Mouse (Mus musculus) urinary bladder, postnatal 0 days (tissue): ENCODE data around the gene Ppp2r1a. TPM values are rescaled to one million over a fixed set of nuclear protein-coding genes. Genes with fewer than 3 reads are reported as not detected.

Source experiments
- polyA plus RNA-seq: library from polyadenylated mRNA; unstranded; fragments of >200 nt; fragmentation: Nextera tagmentation; extraction: Ambion mirVana; gene quantifications from 2 replicates; pipeline ENCODE4 v1.2.1, GENCODE M21; 2015

The Ppp2r1a gene
- polyA plus RNA-seq = 227 and 248 TPM in 2 replicates

DNA sequence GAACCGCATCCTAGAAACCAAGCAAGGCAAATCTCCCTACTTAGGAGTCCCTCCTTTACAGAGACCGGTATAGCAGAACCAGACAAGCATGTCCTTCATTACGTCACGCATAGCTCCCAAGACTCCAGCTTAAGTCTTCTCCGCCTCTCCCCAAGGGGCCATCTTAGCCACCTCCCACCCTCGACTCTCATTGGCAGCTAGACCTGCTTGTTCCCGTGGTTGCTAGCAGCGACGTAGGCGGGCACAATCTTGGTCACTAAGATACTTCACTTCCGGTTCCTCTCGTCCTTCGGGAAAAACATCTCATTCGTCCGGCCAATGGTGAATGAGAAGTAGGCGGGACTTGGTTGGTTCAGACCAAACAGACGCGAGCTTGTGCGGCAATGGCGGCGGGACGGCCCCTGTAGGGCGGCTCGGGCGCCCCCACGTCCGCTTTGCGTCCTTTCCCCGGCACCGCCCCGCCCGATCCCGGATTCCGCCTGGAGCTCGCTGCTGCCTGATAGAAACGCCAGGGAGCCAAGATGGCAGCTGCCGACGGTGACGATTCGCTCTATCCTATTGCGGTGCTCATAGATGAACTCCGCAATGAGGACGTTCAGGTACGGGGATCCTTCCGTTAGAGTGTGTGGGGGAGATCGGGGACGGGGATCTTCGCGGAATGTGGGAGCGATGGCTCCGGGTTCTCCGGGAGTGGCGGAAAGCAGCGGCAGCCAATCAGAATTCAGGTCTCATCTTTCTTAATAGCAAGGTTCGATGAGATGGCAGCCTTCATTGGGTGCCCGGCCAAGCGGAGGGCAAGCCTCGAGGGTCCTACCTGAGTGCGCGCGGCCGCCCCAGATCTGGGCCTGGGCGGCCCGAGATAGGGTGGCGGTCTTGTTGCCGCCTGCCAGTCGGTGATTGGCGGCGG is at the start of gene Ppp2r1a:
Gene Ppp2r1a (plus strand): TSS at position 327 of the 907 bp plus-strand sequence.

DNA sequence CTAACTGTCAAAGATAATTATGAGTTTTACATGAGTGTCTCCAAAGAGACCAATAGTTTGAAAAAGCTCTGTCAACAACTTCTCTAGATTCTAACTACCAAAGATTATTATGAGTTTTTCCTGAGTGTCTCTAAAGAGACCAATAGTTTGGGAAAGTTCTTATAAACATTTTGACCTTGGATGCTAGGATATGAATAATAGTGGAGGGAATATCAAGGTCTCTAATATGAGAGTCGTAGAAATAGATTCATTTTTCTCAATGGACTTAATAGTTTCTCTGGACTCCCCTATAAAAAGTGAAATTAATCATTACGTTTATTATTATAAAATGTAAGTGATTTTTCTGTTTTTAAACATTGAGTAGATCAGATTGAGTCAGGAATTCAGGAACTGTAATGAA is 40.1 kb upstream of the Ppp2r1a start, which contains the start of gene Vmn1r231:
Gene Vmn1r231 (minus strand): TSS at position 101 of the 400 bp plus-strand sequence.

DNA sequence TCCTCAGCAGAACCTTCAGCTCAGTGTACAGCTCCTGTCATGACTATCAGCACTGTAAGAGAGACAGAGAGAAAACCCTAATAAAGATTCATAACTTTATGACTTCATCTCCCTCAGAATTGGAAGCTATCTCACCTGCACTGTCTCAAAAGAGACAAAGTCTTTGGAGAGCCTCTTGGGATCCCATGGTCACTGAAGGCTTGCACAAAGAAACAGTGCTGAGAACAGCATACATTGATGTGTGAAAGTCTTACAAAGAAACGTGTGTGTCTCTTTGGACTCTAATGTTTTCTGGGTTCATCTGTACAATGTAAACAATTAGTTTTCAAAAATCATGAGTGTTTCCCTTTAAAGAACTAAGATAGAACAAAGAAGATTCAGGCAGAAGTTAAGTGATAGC is 25.5 kb upstream of the Ppp2r1a start, which contains the start of gene Vmn1r232:
Gene Vmn1r232 (minus strand): TSS at position 101 of the 400 bp plus-strand sequence.

DNA sequence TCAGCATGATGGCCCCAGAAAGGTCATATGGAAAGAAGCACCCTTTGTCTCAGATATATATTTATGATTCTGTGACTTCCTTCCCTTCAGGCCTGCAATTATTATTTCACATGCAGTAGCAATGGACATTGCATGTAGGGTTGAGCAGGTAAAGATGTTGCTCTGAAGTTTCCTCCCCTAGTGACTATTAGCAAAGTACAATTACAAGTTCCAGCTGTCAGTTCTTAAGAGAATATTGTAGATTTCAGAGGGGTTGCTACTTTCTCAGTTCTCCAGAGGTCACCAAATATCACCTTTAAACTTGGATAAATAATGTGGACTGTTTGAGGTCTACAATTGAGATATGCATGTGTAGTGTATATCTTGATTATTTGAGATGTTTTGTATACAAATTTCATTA is 51.3 kb downstream of the Ppp2r1a start, which contains the start of gene Vmn1r233:
Gene Vmn1r233 (minus strand): TSS at position 101 of the 400 bp plus-strand sequence.

DNA sequence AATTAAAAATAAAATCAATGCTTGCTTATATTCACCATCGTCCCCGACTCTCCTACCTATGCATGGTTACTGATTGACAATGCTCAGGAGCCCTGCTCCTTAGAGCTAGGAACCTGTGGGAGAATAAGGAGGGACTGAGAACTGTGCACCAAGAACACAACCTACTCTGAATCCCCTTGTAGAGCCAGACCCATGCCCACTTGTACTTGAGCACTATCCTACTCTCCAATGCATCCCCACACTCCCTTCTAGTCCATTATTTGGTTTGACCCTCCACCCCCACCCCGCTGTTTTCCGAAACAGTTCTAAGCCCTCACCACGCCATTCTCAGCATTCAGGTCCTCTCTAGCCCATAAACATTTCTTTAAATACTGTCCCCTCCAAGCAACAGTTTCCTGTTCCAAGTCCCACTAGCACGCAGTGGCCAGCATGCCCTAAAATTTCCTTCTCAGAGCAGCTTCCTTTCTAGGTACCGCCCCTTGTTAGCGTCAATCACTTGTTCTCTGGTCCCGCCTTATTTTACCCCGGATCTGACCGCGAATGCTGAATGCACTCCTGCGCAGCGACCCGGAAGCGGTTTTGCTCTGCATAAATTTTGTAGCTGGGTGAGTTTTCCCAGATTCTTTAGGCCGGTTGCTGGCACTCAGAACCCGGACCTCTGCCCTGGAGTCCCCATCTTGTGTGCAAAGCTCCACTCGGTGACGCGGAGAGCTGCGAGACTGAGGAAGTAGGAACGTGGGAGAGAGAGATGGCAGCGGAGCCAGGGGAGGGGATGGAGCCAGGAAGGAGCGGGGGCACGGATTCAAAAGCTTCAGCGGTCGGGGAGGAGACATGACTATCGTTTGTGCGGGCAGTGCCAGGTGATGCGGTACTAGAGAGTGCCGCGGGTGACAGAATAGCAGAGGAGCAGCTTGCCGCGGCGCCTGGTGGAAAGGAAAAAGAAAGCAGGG is 63.5 kb downstream of the Ppp2r1a start, which contains the start of gene Zfp160:
Gene Zfp160 (plus strand): TSS at position 522 of the 950 bp plus-strand sequence.

Other genes starting within 250 kb of the Ppp2r1a start
- gene Vmn1r227, start 215.5 kb upstream of the Ppp2r1a start, polyA plus RNA-seq = not detected in 2 replicates
- not detected in 2 replicates for gene Vmn1r228, start 159.2 kb upstream of the Ppp2r1a start, polyA plus RNA-seq
- gene Vmn1r229, start 133.8 kb upstream of the Ppp2r1a start, polyA plus RNA-seq = not detected in 2 replicates
- gene Vmn1r230, start 104.9 kb upstream of the Ppp2r1a start, polyA plus RNA-seq = not detected in 2 replicates
- gene Vmn1r231, start 40.2 kb upstream of the Ppp2r1a start, polyA plus RNA-seq = not detected in 2 replicates
- gene Vmn1r232, start 25.6 kb upstream of the Ppp2r1a start, polyA plus RNA-seq = not detected in 2 replicates
- gene Vmn1r233, start 51.2 kb downstream of the Ppp2r1a start, polyA plus RNA-seq = not detected in 2 replicates
- 6.0 and 7.3 TPM in 2 replicates for gene Zfp160, start 63.6 kb downstream of the Ppp2r1a start, polyA plus RNA-seq